Mouse (Mus musculus) heart, postnatal 0 days (tissue): ENCODE results near the gene Telo2.

ENCODE experiments used
- CTCF ChIP-seq: IDR thresholded peaks from 2 replicates; pipeline ENCODE4 v1.5.1; 2016; ENCODE audit warnings: antibody characterized with exemption, control low read depth, low read depth
- EP300 ChIP-seq: IDR thresholded peaks from 2 replicates; pipeline ENCODE4 v1.6.1; 2016; ENCODE audit warnings: antibody characterized with exemption, low read depth

DNA sequence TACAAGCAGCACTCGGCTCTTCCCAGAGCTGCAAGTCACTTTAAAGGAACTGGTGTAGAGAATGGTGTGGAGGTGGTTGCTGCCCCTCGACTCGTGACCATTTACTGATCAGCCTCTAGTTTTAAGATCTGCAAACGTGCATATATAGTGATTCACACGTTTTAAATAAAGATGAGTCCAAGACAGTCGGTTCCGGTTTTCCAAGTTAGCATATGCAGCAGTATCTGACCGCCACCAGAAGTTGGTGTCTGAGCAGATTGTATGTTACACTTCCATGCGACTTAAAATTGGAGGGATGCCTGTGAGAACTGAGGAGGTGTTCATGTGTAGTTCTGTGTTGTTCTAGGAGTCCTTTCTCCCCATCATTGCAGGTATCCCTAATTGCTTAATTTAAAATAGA is 62.5 kb downstream of the Telo2 start:
- TF ChIP-seq CTCF, result no peak
- no peak for TF ChIP-seq EP300
